Mouse (Mus musculus) liver, embryonic 16.5 days (tissue): ENCODE measurements around the gene Rrbp1. TPM values are rescaled to one million over a fixed set of nuclear protein-coding genes. Genes with fewer than 3 reads are reported as not detected.

Experiments used
- ATAC-seq: fragments of 200-750 bp; cut with Nextera tagmentation; 2 replicates; pipeline ENCODE4 v1.8.0; 2017; ENCODE audit warnings: low read depth, mild to moderate bottlenecking, moderate number of reproducible peaks, moderate library complexity
- H3K27ac ChIP-seq: fragments of 300-500 bp; sonication (generic); 2 replicates; pipeline ENCODE4 v1.5.1; 2014; ENCODE audit warnings: mild to moderate bottlenecking, low read length
- H3K27me3 ChIP-seq: fragments of 300-500 bp; sonication (generic); 2 replicates; pipeline ENCODE4 v1.6.1; 2014; ENCODE audit warnings: low read depth, low read length, mixed read lengths; ENCODE audit not compliant: control insufficient read depth, insufficient read depth
- H3K36me3 ChIP-seq: fragments of 300-500 bp; sonication (generic); 2 replicates; pipeline ENCODE4 v1.6.1; 2014; ENCODE audit warnings: mild to moderate bottlenecking; ENCODE audit not compliant: control insufficient read depth, insufficient read depth
- H3K4me1 ChIP-seq: fragments of 300-500 bp; sonication (generic); 2 replicates; pipeline ENCODE4 v1.6.1; 2014; ENCODE audit warnings: low read depth, low read length, mixed read lengths; ENCODE audit not compliant: control insufficient read depth
- H3K4me2 ChIP-seq: fragments of 300-500 bp; sonication (generic); 2 replicates; pipeline ENCODE4 v1.6.1; 2014; ENCODE audit warnings: low read depth, low read length, mixed read lengths
- H3K4me3 ChIP-seq: fragments of 300-500 bp; sonication (generic); 2 replicates; pipeline ENCODE4 v1.5.1; 2014; ENCODE audit warnings: low read depth, mild to moderate bottlenecking, low read length
- H3K9ac ChIP-seq: fragments of 300-500 bp; sonication (generic); 2 replicates; pipeline ENCODE4 v1.6.1; 2014; ENCODE audit warnings: low read depth, low read length
- H3K9me3 ChIP-seq: fragments of 300-500 bp; sonication (generic); replicated peaks from 2 replicates; pipeline ENCODE4 v1.6.1; 2016; ENCODE audit warnings: low read length; ENCODE audit not compliant: control insufficient read depth
- WGBS: fragments of 180-500 bp; shearing (Covaris S2); extraction: QIAGEN DNeasy Blood & Tissue Kit; methylation state at CpG from one replicate; pipeline ENCODE4 v1.1.7; 2014; ENCODE audit not compliant: insufficient replicate concordance; 5-methylcytosine and 5-hydroxymethylcytosine counted together
- polyA plus RNA-seq: library from polyadenylated mRNA; unstranded; fragments of >200 nt; fragmentation: Nextera tagmentation; extraction: Ambion mirVana; gene quantifications from 2 replicates; pipeline ENCODE4 v1.2.1, GENCODE M21; 2015

The Rrbp1 gene
- polyA plus RNA-seq, 1 experiment from 2014 or later: 78.6 TPM

DNA sequence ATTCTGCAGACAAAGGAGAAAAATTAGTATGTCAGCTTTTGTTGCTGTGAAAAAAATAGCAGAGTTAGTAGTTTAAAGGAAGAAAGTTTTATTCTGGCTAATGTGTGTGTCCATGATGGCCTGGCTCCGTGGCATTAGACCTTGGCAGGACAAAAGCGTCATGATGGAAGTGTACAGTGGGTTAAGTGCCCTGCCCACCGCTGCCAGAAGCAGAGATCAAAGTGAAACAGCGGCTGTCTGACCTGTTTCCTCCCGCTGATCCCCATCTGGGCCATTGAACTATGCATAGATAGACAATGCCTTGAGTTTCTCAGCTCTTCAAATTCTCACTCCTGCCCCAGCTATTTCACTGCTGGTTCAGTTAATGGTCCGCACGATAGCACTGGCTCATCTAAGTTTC lies 87.0 kb downstream of the Rrbp1 start:
- H3K4me3 ChIP-seq: no peak overlapping the region
- no peak overlapping the region for H3K4me2 ChIP-seq
- no peak overlapping the region for H3K9ac ChIP-seq
- whole genome bisulfite sequencing: 55% methylated on average over 7 of the region's 7 CpGs
- peaks cover 12% of the 10 kb centered on the region for H3K4me1 ChIP-seq
- H3K27me3 ChIP-seq: no peaks in the 10 kb centered on the region
- H3K9me3 ChIP-seq: no peaks in the 10 kb centered on the region
- H3K27ac ChIP-seq: no peak overlapping the region
- no peaks in the 10 kb centered on the region for H3K36me3 ChIP-seq
- ATAC-seq: no peak

DNA sequence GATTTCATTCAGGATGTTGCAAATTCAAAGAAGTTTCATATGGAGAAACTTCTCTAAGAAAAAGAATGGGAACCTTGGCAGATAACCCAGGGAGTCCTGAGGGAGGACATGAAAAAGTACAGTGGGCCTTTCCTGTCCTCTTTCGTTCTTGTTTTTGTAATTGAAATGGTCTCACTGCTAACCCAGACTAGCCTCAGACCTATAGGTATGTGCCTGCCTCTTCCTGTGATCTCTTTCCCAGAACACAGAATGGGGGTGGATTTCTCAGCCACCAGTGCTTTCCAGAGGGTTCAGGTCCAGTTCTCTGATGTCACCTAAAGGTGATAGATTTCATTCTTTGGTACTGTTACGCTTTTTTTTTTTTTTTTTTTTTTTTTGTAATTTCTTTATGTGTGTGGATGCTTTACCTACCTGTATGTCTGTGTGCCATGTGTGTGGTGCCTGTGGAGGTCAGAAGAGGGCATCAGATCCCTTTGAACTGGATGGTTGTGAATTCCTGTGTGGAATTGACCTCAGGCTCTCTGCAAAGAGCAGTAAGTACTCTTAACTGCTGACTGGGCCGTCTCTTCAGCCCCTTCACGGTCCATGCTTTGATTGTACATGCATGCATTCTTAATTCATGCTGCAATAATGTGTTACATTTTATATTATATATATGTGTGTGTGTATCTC lies 92.1 kb downstream of the Rrbp1 start:
- Histone ChIP-seq H3K27ac (0 out of 2 replicates have a peak overlapping the region, but pooled peaks have one; percentile 3), H3K36me3 (no peaks in the 10 kb centered on the region), H3K9me3 (no peaks in the 10 kb centered on the region), H3K4me3 (no peak overlapping the region), H3K4me1 (peaks cover 39% of the 10 kb centered on the region), H3K9ac (no peak overlapping the region), H3K4me2 (no peak overlapping the region), H3K27me3 (no peaks in the 10 kb centered on the region)
- 69% methylated on average over 4 of the region's 4 CpGs for WGBS
- no peak for ATAC-seq

GRCm38 (mm10) chr2:143917622-143918021 lies 93.4 kb downstream of the Rrbp1 start:
- peak overlapping the region; percentile 31; the same call in 1 of the 2 replicates for H3K9ac ChIP-seq
- ATAC-seq: no peak
- no peaks in the 10 kb centered on the region for H3K9me3 ChIP-seq
- peaks cover 38% of the 10 kb centered on the region for H3K4me1 ChIP-seq
- peak overlapping the region; percentile 92 for H3K4me2 ChIP-seq
- peak overlapping the region; percentile 88 for H3K4me3 ChIP-seq
- H3K27ac ChIP-seq: peak overlapping the region; percentile 38
- no peaks in the 10 kb centered on the region for H3K36me3 ChIP-seq
- no peaks in the 10 kb centered on the region; the same call in 1 of the 2 replicates for H3K27me3 ChIP-seq
- WGBS: 22% methylated on average over 5 of the region's 5 CpGs

- H3K4me1 ChIP-seq: peaks cover 41% of the 10 kb centered on the region
- peak overlapping the region; percentile 89 for H3K9ac ChIP-seq
- no peaks in the 10 kb centered on the region; the same call in 1 of the 2 replicates for H3K27me3 ChIP-seq
- peak overlapping the region; percentile 98 for H3K27ac ChIP-seq
- H3K36me3 ChIP-seq: no peaks in the 10 kb centered on the region
- H3K4me3 ChIP-seq: peak overlapping the region; percentile 88
- peak overlapping the region; percentile 92 for H3K4me2 ChIP-seq
- WGBS: 2% methylated on average over 5 of the region's 5 CpGs
- no peaks in the 10 kb centered on the region for H3K9me3 ChIP-seq
- peak; percentile 5 for ATAC-seq
Measured at GRCm38 (mm10) chr2:143916229-143916628, 94.8 kb downstream of the Rrbp1 start.

- Histone ChIP-seq H3K36me3 (no peaks in the 10 kb centered on the region), H3K4me3 (peak overlapping the region; percentile 88), H3K9ac (peak overlapping the region; percentile 89), H3K27me3 (no peaks in the 10 kb centered on the region; the same call in 1 of the 2 replicates), H3K4me2 (peak overlapping the region; percentile 92), H3K9me3 (no peaks in the 10 kb centered on the region), H3K27ac (peak overlapping the region; percentile 98), H3K4me1 (peaks cover 38% of the 10 kb centered on the region)
- ATAC-seq: peak; percentile 22
- under 1% methylated on average over 32 of the region's 32 CpGs for WGBS
Measured at GRCm38 (mm10) chr2:143915600-143916135, 95.4 kb downstream of the Rrbp1 start.

- peak within 1 kb of the TSS; percentile 98 for H3K27ac ChIP-seq
- WGBS: 0% methylated on average over 71 of the region's 71 CpGs
- H3K9ac ChIP-seq: peak within 1 kb of the TSS; percentile 89
- peak; percentile 88 for ATAC-seq
- H3K9me3 ChIP-seq: no peaks in the 10 kb centered on the region
- H3K4me3 ChIP-seq: peak within 1 kb of the TSS; percentile 88
- H3K4me1 ChIP-seq: peaks cover 38% of the 10 kb centered on the region
- H3K36me3 ChIP-seq: no peaks in the 10 kb centered on the region
- H3K4me2 ChIP-seq: peak within 1 kb of the TSS; percentile 92
- no peaks in the 10 kb centered on the region; the same call in 1 of the 2 replicates for H3K27me3 ChIP-seq
Measured at GRCm38 (mm10) chr2:143914760-143915599, 96.1 kb downstream of the Rrbp1 start, which contains the start of gene Dstn. Dstn (plus strand) TSS chr2:143915320.

GRCm38 (mm10) chr2:143914221-143914620 lies 96.8 kb downstream of the Rrbp1 start:
- no peaks in the 10 kb centered on the region; the same call in 1 of the 2 replicates for H3K27me3 ChIP-seq
- H3K9ac ChIP-seq: peak overlapping the region; percentile 89
- H3K4me2 ChIP-seq: peak overlapping the region; percentile 92
- H3K36me3 ChIP-seq: no peaks in the 10 kb centered on the region
- WGBS: 8% methylated on average over 10 of the region's 10 CpGs
- H3K4me3 ChIP-seq: peak overlapping the region; percentile 88
- no peak for ATAC-seq
- H3K9me3 ChIP-seq: no peaks in the 10 kb centered on the region
- peaks cover 35% of the 10 kb centered on the region for H3K4me1 ChIP-seq
- H3K27ac ChIP-seq: peak overlapping the region; percentile 98

GRCm38 (mm10) chr2:143912199-143912598 lies 98.9 kb downstream of the Rrbp1 start:
- Histone ChIP-seq H3K27me3 (no peaks in the 10 kb centered on the region; the same call in 1 of the 2 replicates), H3K9me3 (no peaks in the 10 kb centered on the region), H3K36me3 (no peaks in the 10 kb centered on the region), H3K27ac (no peak overlapping the region), H3K9ac (no peak overlapping the region), H3K4me3 (no peak overlapping the region), H3K4me2 (no peak overlapping the region), H3K4me1 (peaks cover 19% of the 10 kb centered on the region)
- WGBS: 54% methylated on average over 2 of the region's 2 CpGs
- ATAC-seq: no peak
